Mouse (Mus musculus) Patski (cell line): ENCODE data around the gene Katnb1. TPM values are rescaled to one million over a fixed set of nuclear protein-coding genes. Genes with fewer than 3 reads are reported as not detected.

Experiments
- ATAC-seq: fragments of 100-300 bp; one replicate; pipeline ENCODE4 v1.8.0; 2021
- CTCF ChIA-PET: fragments of 350-600 bp; sonication (Branson Sonifier 250); formaldehyde crosslinking; loops from one replicate; lab custom pipeline; 2022; ENCODE audit warnings: inconsistent platforms; lab: Charles Lee
- POLR2A ChIA-PET: fragments of 350-600 bp; sonication (Branson Sonifier 250); formaldehyde crosslinking; loops from one replicate; lab custom pipeline; 2022; ENCODE audit warnings: antibody characterized with exemption, inconsistent platforms; lab: Charles Lee
- DNase-seq: peaks from one replicate; pipeline ENCODE4 v3.0.0-alpha.2; 2011; ENCODE audit warnings: low read depth, low spot score
- H3K27me3 ChIP-seq: fragments of 371-371 bp; one replicate; pipeline ENCODE4 v1.5.1; 2021
- CTCF ChIP-seq: fragments of 100-300 bp; IDR thresholded peaks from one replicate; pipeline ENCODE4 v1.5.1; 2021
- in situ Hi-C: fragments of 300-500 bp; cut with MboI; formaldehyde crosslinking; loops from 3 replicates; pipeline ENCODE4 v1.11.1; 2018; ENCODE audit warnings: low pct_unique_long_range_greater_than_20kb, mixed read lengths
- polyA plus RNA-seq: library from polyadenylated mRNA; unstranded; gene quantifications from one replicate; pipeline ENCODE4 v1.2.3, GENCODE M21; 2021

Katnb1 gene
- polyA plus RNA-seq, 1 experiment from 2014 or later = 28.2 TPM

DNA sequence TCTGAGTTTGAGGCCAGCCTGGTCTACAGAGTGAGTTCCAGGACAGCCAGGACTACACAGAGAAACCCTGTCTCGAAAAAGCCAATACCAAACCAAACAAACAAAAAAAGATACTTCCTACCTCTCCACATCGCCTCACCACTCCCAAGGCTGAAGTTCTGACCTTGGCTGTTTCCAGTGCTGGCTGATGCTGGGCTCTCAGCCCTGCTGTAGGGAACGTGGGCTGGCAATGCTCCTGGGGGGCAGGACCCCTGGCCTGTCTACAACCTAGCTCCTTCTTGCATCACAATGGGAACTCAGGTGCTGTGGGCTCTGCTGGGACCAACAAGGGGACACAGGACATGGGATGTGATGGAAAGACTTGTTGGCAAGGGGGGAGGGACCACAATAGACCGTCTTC lies 32.1 kb downstream of the Katnb1 start:
- in situ Hi-C loops = no loop called here
- no peak for TF ChIP-seq CTCF
- POLR2A ChIA-PET = interaction anchor here (1.2 kb wide), 1 partner anchor 8 kb away, joined by 3 read pairs; no protein-coding TSS in a partner anchor
- no peak for ATAC-seq
- DNase-seq = no peak
- CTCF ChIA-PET = interaction anchor here (1.2 to 1.3 kb wide), 2 partner anchors 12 to 49 kb away, joined by 4 read pairs; no protein-coding TSS in a partner anchor
- H3K27me3 ChIP-seq = no peaks in the 10 kb centered on the region

DNA sequence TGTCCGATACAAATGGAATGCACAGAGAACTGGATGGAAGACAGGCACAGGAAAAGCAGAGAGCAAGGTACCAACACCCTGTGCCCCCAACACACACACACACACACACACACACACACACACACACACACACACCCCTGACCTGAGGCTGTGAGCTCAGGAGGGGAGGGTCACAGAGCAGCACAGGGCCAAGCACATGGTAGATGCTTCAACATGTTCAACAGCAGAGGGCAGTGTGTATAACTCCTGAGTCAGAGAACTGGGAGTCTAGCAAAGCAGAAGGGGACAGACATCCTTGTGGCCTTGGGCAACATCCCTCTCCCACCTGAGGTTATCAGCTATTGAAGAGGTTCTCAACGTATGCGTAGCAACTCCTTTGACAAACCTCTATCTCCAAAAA lies 32.8 kb downstream of the Katnb1 start:
- CTCF ChIA-PET = interaction anchor here (1.2 to 1.3 kb wide), 2 partner anchors 12 to 49 kb away, joined by 4 read pairs; no protein-coding TSS in a partner anchor
- POLR2A ChIA-PET = interaction anchor here (0.9 to 1.1 kb wide), 2 partner anchors 11 to 24 kb away, joined by 4 to 5 read pairs; no protein-coding TSS in a partner anchor
- ATAC-seq = no peak
- no peaks in the 10 kb centered on the region for H3K27me3 ChIP-seq
- no peak for TF ChIP-seq CTCF
- no peak for DNase-seq
- in situ Hi-C loops = no loop called here

- ChIA-PET CTCF (interaction anchor here (1.0 to 1.5 kb wide), 2 partner anchors 12 to 32 kb away, joined by 3 to 4 read pairs; no protein-coding TSS in a partner anchor), POLR2A (no interaction called here)
- in situ Hi-C loops = no loop called here
- ATAC-seq (no peak), DNase-seq (no peak)
- no peaks in the 10 kb centered on the region for H3K27me3 ChIP-seq
- TF ChIP-seq CTCF = no peak
Measured at GRCm38 (mm10) chr8:95123455-95123854, 42.5 kb downstream of the Katnb1 start.

DNA sequence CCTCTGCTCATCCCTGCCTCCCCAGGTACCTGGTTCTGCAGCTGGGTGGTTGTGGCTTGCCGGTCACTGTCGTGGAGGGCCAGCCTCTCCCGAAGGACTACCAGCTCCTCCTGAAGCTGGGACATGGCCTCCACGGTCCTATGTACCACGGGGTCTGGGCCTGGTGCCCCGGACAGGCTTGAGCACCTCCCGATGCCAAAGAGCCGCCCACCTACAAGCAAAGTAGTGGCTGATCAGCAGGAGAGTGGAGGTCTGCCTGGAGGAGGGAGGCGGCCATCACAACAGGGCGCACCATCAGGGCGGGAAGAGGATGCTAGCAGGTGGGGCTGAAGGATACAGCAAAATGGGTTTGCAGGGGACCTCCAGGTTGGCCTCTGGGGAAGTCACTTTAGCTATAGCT lies 45.5 kb downstream of the Katnb1 start:
- CTCF ChIA-PET = no interaction called here
- in situ Hi-C loops = no loop called here

DNA sequence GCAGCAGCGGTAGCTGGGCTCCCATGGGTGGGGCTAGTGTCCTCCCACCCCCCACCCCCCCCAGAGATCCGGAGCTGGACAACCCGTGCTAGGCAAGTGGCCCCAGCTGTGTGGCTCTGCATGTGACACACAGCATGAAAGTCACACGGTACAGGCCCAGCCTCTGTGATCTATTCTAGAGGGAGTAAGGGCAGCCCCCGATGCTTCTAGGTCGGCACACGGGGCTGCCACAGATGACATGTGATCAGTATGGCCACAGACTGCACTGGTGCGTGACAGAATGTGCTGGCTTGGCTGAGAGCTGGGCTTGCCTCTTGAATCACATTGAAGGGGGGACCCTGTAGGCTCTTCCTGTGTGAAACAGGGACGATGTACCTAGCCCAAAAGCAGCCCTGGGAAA lies 46.7 kb downstream of the Katnb1 start:
- TF ChIP-seq CTCF = no peak
- ChIA-PET POLR2A (interaction anchor here (1.1 to 1.6 kb wide), 2 partner anchors 13 to 72 kb away, joined by 4 to 5 read pairs; no protein-coding TSS in a partner anchor), CTCF (interaction anchor here (1.0 kb wide), 1 partner anchor 109 kb away, joined by 3 read pairs; no protein-coding TSS in a partner anchor)
- no peaks in the 10 kb centered on the region for H3K27me3 ChIP-seq
- ATAC-seq = peak; percentile 54
- in situ Hi-C loops = no loop called here
- no peak for DNase-seq

More for the DNA sequence above, 45.5 kb downstream of the Katnb1 start:
- DNase-seq (no peak), ATAC-seq (no peak)
- TF ChIP-seq CTCF = no peak
- POLR2A ChIA-PET = interaction anchor here (1.0 kb wide), 1 partner anchor 28 kb away, joined by 4 read pairs; no protein-coding TSS in a partner anchor
- H3K27me3 ChIP-seq = no peaks in the 10 kb centered on the region

GRCm38 (mm10) chr8:95128750-95129260 lies 47.8 kb downstream of the Katnb1 start:
- DNase-seq (no peak), ATAC-seq (no peak)
- ChIA-PET POLR2A (interaction anchor here (0.9 to 1.6 kb wide), 3 partner anchors 12 to 81 kb away, joined by 3 to 5 read pairs (median 4); no protein-coding TSS in a partner anchor), CTCF (no interaction called here)
- H3K27me3 ChIP-seq = no peaks in the 10 kb centered on the region
- TF ChIP-seq CTCF = no peak
- in situ Hi-C loops = no loop called here

GRCm38 (mm10) chr8:95130966-95131537 lies 50.1 kb downstream of the Katnb1 start:
- in situ Hi-C loops = loop anchor here (10.0 kb wide), 1 partner anchor 74 kb away; the partner anchor contains the start of gene Kifc3
- TF ChIP-seq CTCF = no peak
- ChIA-PET POLR2A (interaction anchor here (1.4 kb wide), 1 partner anchor 10 kb away, joined by 6 read pairs; no protein-coding TSS in a partner anchor), CTCF (no interaction called here)
- ATAC-seq = no peak
- no peak for DNase-seq
- H3K27me3 ChIP-seq = no peaks in the 10 kb centered on the region

DNA sequence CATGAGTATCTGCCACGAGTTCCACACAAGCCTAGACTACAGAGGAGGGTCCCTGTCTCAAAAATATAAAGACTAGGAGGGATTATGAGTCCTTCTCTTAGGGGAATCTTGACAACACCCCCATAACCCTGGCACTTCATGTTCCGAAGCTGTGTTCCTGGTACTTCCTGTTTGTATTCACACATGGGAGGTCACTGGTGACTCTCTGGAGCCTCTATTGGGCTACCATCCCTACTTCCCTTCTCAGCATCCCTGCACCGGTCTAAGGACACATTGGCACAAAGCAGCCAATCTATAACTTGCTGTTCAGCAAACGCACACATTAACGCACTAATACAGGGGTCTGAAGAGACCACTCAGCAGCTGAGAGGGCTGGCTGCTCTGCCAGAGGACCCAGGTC lies 51.0 kb downstream of the Katnb1 start:
- in situ Hi-C loops = loop anchor here (10.0 kb wide), 1 partner anchor 73 kb away; the partner anchor contains the start of gene Kifc3
- CTCF ChIA-PET = no interaction called here
- DNase-seq (no peak), ATAC-seq (no peak)
- no peaks in the 10 kb centered on the region for H3K27me3 ChIP-seq
- POLR2A ChIA-PET = interaction anchor here (1.4 kb wide), 1 partner anchor 9 kb away, joined by 6 read pairs; no protein-coding TSS in a partner anchor
- TF ChIP-seq CTCF = no peak

GRCm38 (mm10) chr8:95134186-95134585 lies 53.2 kb downstream of the Katnb1 start:
- ChIA-PET CTCF (interaction anchor here (1.1 to 1.4 kb wide), 2 partner anchors 109 to 184 kb away, joined by 3 to 4 read pairs; no protein-coding TSS in a partner anchor), POLR2A (no interaction called here)
- DNase-seq = no peak
- ATAC-seq = no peak
- in situ Hi-C loops = loop anchor here (10.0 kb wide), 1 partner anchor 71 kb away; the partner anchor contains the start of gene Kifc3
- TF ChIP-seq CTCF = no peak
- H3K27me3 ChIP-seq = no peaks in the 10 kb centered on the region

DNA sequence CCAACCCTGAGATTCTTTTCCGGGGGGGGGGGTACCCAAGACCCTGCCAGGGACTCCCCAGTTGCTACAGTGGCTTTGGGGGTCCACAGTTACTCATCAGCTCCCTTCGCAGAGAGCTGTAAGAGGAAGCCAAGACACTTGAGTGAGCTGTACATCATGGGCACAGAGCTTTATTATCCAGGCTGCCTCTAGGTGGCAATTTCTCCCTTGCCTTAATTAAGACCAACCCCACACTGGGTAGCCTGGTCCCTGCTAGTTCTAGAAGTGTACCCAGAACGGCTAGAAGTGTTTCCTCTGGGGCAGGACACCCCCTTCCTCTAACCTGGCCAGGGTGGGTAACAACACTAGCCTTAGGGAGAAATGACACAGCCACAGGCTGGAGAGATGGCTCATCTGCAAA lies 54.3 kb downstream of the Katnb1 start:
- ChIA-PET POLR2A (no interaction called here), CTCF (interaction anchor here (1.0 to 1.4 kb wide), 4 partner anchors 11 to 185 kb away, joined by 3 to 4 read pairs (median 4); no protein-coding TSS in a partner anchor)
- ATAC-seq (no peak), DNase-seq (no peak)
- no peaks in the 10 kb centered on the region for H3K27me3 ChIP-seq
- no peak for TF ChIP-seq CTCF
- in situ Hi-C loops = loop anchor here (10.0 kb wide), 1 partner anchor 70 kb away; the partner anchor contains the start of gene Kifc3
